Mouse (Mus musculus): ENCODE data around the gene Zfhx3.
A peak's percentile ranks its signal among the peaks of the same experiment; 100 is the strongest.

Zfhx3 gene

GRCm38 (mm10) chr8:108722671-108723513 lies 780.4 kb downstream of the Zfhx3 start:
- peak; percentile 58 for DNase-seq (ENCODE audit: low spot score)

GRCm38 (mm10) chr8:108723636-108724035 lies 781.2 kb downstream of the Zfhx3 start:
- no peak for DNase-seq (ENCODE audit: low spot score)

- no peak for DNase-seq (ENCODE audit: low spot score)
Observed at GRCm38 (mm10) chr8:108724818-108725506, 782.5 kb downstream of the Zfhx3 start.

- DNase-seq (ENCODE audit: low spot score): no peak
Observed at GRCm38 (mm10) chr8:108725631-108726030, 783.2 kb downstream of the Zfhx3 start.

- no peak for DNase-seq (ENCODE audit: low spot score)
Observed at GRCm38 (mm10) chr8:108726541-108727241, 784.2 kb downstream of the Zfhx3 start.

GRCm38 (mm10) chr8:108729169-108729568 lies 786.7 kb downstream of the Zfhx3 start:
- DNase-seq (ENCODE audit: low spot score): no peak

GRCm38 (mm10) chr8:108729667-108730329 lies 787.4 kb downstream of the Zfhx3 start:
- DNase-seq (ENCODE audit: low spot score): no peak

- DNase-seq (ENCODE audit: low spot score): no peak
Observed at GRCm38 (mm10) chr8:108730907-108731440, 788.5 kb downstream of the Zfhx3 start.

- DNase-seq (ENCODE audit: low spot score): no peak
Observed at GRCm38 (mm10) chr8:108732500-108732899, 790.1 kb downstream of the Zfhx3 start.

- DNase-seq (ENCODE audit: low spot score): no peak
Observed at GRCm38 (mm10) chr8:108733385-108733784, 790.9 kb downstream of the Zfhx3 start.

GRCm38 (mm10) chr8:108736442-108736841 lies 794.0 kb downstream of the Zfhx3 start:
- no peak for DNase-seq (ENCODE audit: low spot score)

GRCm38 (mm10) chr8:108738179-108738578 lies 795.7 kb downstream of the Zfhx3 start:
- DNase-seq (ENCODE audit: low spot score): no peak

GRCm38 (mm10) chr8:108739517-108739916 lies 797.1 kb downstream of the Zfhx3 start:
- no peak for DNase-seq (ENCODE audit: low spot score)

- DNase-seq (ENCODE audit: low spot score): no peak
Observed at GRCm38 (mm10) chr8:108740443-108740842, 798.0 kb downstream of the Zfhx3 start.

- no peak for DNase-seq (ENCODE audit: low spot score)
Observed at GRCm38 (mm10) chr8:108741651-108742050, 799.2 kb downstream of the Zfhx3 start.

GRCm38 (mm10) chr8:108742465-108742864 lies 800.0 kb downstream of the Zfhx3 start:
- DNase-seq (ENCODE audit: low spot score): no peak

GRCm38 (mm10) chr8:108743238-108743637 lies 800.8 kb downstream of the Zfhx3 start:
- no peak for DNase-seq (ENCODE audit: low spot score)

- DNase-seq (ENCODE audit: low spot score): no peak
Observed at GRCm38 (mm10) chr8:108745551-108745950, 803.1 kb downstream of the Zfhx3 start.

GRCm38 (mm10) chr8:108748095-108748494 lies 805.7 kb downstream of the Zfhx3 start:
- DNase-seq (ENCODE audit: low spot score): no peak

- DNase-seq (ENCODE audit: low spot score): no peak
Observed at GRCm38 (mm10) chr8:108748851-108749376, 806.5 kb downstream of the Zfhx3 start.

- DNase-seq (ENCODE audit: low spot score): no peak
Observed at GRCm38 (mm10) chr8:108750806-108751205, 808.4 kb downstream of the Zfhx3 start.

GRCm38 (mm10) chr8:108754556-108754955 lies 812.1 kb downstream of the Zfhx3 start:
- no peak for DNase-seq (ENCODE audit: low spot score)
